In the genomic region with DNA sequence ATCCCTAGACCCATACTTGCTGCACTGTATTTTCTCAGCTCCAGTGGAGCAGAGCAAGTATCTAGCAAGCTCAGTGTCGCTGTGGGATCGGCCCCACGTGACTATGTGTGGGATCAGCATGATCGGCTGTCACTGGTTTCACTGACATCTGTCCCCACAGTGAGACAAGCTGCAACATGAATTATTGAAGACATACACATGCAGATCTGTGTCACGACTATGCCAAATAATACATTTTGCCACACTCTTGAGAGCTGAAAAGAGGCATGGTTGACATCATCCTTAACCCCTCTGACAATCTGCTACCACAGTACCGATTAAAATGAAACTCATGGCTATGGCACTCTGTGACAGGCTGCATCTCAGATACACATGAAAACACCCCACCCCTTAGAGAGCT, we compare ENCODE assay signal across 15 mouse cellular contexts. TPM values are rescaled to one million over a fixed set of nuclear protein-coding genes. Genes with fewer than 3 reads are reported as not detected.
DNase-seq lines count a peak whose midpoint lies in the region; ATAC-seq and TF ChIP-seq lines count a peak whose summit lies in the region.
"Had no signal": no experiment of that assay in that cellular context is flagged by ENCODE, and none has a peak within 500 bp of the region (broad histone marks: within the 10 kb centered on the region; RNA-seq: fewer than 3 reads in every experiment).

No protein-coding gene starts in this region.

- no peak overlapping the region for H3K4me3 ChIP-seq in forebrain, embryonic 12.5 days (replicated peaks)
- no peak overlapping the region for H3K4me3 ChIP-seq in forebrain, embryonic 11.5 days (ENCODE audit: low read depth, low read length)
- H3K4me3 ChIP-seq in hindbrain, postnatal 0 days (ENCODE audit: low read length), result no peak overlapping the region
- no peak overlapping the region for H3K4me3 ChIP-seq in neural tube, embryonic 13.5 days
- H3K4me3 ChIP-seq: limb, embryonic 15.5 days had no signal

- 71% methylated on average over 6 of the region's 6 CpGs for WGBS in forebrain, embryonic 12.5 days
- WGBS in forebrain, embryonic 11.5 days, result 77% methylated on average over 6 of the region's 6 CpGs
- WGBS in hindbrain, postnatal 0 days, result 37% methylated on average over 6 of the region's 6 CpGs
- 47% methylated on average over 6 of the region's 6 CpGs for WGBS in neural tube, embryonic 13.5 days

- TF ChIP-seq POLR2A in brain, embryonic 14.5 days (IDR thresholded peaks at IDR 0.05; ENCODE audit: borderline replicate concordance, extremely low read depth, insufficient read depth, insufficient read length, poor library complexity, severe bottlenecking), result no peak

- peak; percentile 78 for ATAC-seq in forebrain, embryonic 12.5 days (ENCODE audit: low FRiP score)
- no peak for ATAC-seq in forebrain, embryonic 11.5 days (replicated peaks; ENCODE audit: low FRiP score)
- peak; percentile 93 for ATAC-seq in hindbrain, postnatal 0 days
- peak; percentile 90 for ATAC-seq in neural tube, embryonic 13.5 days (ENCODE audit: low read depth)
- ATAC-seq in megakaryocyte progenitor cell, adult 5-6 weeks (replicated peaks; ENCODE audit: poor library complexity), result no peak
- ATAC-seq: lung, postnatal 0 days had no signal

- H3K27me3 ChIP-seq in forebrain, embryonic 12.5 days, result no peaks in the 10 kb centered on the region
- H3K27me3 ChIP-seq in forebrain, embryonic 11.5 days (ENCODE audit: control insufficient read depth, insufficient read depth, low read length), result no peaks in the 10 kb centered on the region
- H3K27me3 ChIP-seq in hindbrain, postnatal 0 days (ENCODE audit: insufficient read depth, low read length), result no peaks in the 10 kb centered on the region
- H3K27me3 ChIP-seq in neural tube, embryonic 13.5 days, result no peaks in the 10 kb centered on the region
- H3K27me3 ChIP-seq: limb, embryonic 15.5 days had no signal

- H3K4me2 ChIP-seq in forebrain, embryonic 12.5 days, result no peak overlapping the region
- H3K4me2 ChIP-seq in forebrain, embryonic 11.5 days (ENCODE audit: low read depth, low read length, severe bottlenecking), result no peak overlapping the region
- H3K4me2 ChIP-seq in hindbrain, postnatal 0 days (ENCODE audit: low read depth, low read length), result no peak overlapping the region
- H3K4me2 ChIP-seq in neural tube, embryonic 13.5 days, result no peak overlapping the region
- H3K4me2 ChIP-seq: limb, embryonic 15.5 days had no signal

- H3K9ac ChIP-seq in forebrain, embryonic 12.5 days, result no peak overlapping the region
- no peak overlapping the region for H3K9ac ChIP-seq in forebrain, embryonic 11.5 days (ENCODE audit: low read length)
- H3K9ac ChIP-seq in hindbrain, postnatal 0 days (replicated peaks; ENCODE audit: low read length), result no peak overlapping the region
- no peak overlapping the region for H3K9ac ChIP-seq in neural tube, embryonic 13.5 days
- H3K9ac ChIP-seq: limb, embryonic 15.5 days had no signal

- TF ChIP-seq CTCF in brain, embryonic 14.5 days (IDR thresholded peaks at IDR 0.05; ENCODE audit: borderline replicate concordance, extremely low read depth, insufficient read depth, insufficient read length), result no peak
- TF ChIP-seq CTCF in hindbrain, postnatal 0 days (IDR thresholded peaks at IDR 0.05; ENCODE audit: low read depth), result no peak

- DNase-seq in forebrain, embryonic 11.5 days (ENCODE audit: low spot score), result no peak
- DNase-seq in brain, embryonic 14.5 days (ENCODE audit: low read depth), result peak; percentile 93
- peak; percentile 77 for DNase-seq in hindbrain, postnatal 0 days (ENCODE audit: low spot score)
- DNase-seq in adrenal gland, postnatal 14 days, result no peak
- no peak for DNase-seq in urinary bladder, postnatal 4 days (ENCODE audit: low spot score in 2 of 2)
- DNase-seq: adrenal gland, adult 2 months; cerebellum, adult 9-11 months; gastrocnemius, postnatal 10 days; kidney, postnatal 4 days had no signal

- H3K27ac ChIP-seq in forebrain, embryonic 12.5 days, result no peak overlapping the region
- H3K27ac ChIP-seq in forebrain, embryonic 11.5 days (ENCODE audit: low read depth, low read length), result no peak overlapping the region
- H3K27ac ChIP-seq in hindbrain, postnatal 0 days, result no peak overlapping the region
- H3K27ac ChIP-seq in neural tube, embryonic 13.5 days (replicated peaks), result no peak overlapping the region
- H3K27ac ChIP-seq: limb, embryonic 15.5 days had no signal

- no peaks in the 10 kb centered on the region for H3K9me3 ChIP-seq in forebrain, embryonic 12.5 days
- H3K9me3 ChIP-seq in forebrain, embryonic 11.5 days (ENCODE audit: control insufficient read depth, low read length), result no peaks in the 10 kb centered on the region
- no peaks in the 10 kb centered on the region for H3K9me3 ChIP-seq in hindbrain, postnatal 0 days (ENCODE audit: low read length)
- H3K9me3 ChIP-seq in neural tube, embryonic 13.5 days, result no peaks in the 10 kb centered on the region
- H3K9me3 ChIP-seq: limb, embryonic 15.5 days had no signal

- H3K36me3 ChIP-seq in forebrain, embryonic 12.5 days (replicated peaks), result no peaks in the 10 kb centered on the region
- no peaks in the 10 kb centered on the region for H3K36me3 ChIP-seq in forebrain, embryonic 11.5 days (ENCODE audit: control insufficient read depth, insufficient read depth, low read length)
- no peaks in the 10 kb centered on the region for H3K36me3 ChIP-seq in hindbrain, postnatal 0 days (ENCODE audit: insufficient read depth, low read length)
- no peaks in the 10 kb centered on the region for H3K36me3 ChIP-seq in neural tube, embryonic 13.5 days
- H3K36me3 ChIP-seq: limb, embryonic 15.5 days had no signal

- no peaks in the 10 kb centered on the region for H3K4me1 ChIP-seq in forebrain, embryonic 12.5 days
- H3K4me1 ChIP-seq in forebrain, embryonic 11.5 days (replicated peaks; ENCODE audit: control insufficient read depth, insufficient read depth, low read length), result no peaks in the 10 kb centered on the region
- no peaks in the 10 kb centered on the region; the same call in 1 of the 2 replicates for H3K4me1 ChIP-seq in hindbrain, postnatal 0 days (ENCODE audit: insufficient read depth, low read length)
- 0 out of 2 replicates have a peak, but pooled peaks cover 7% of the 10 kb centered on the region for H3K4me1 ChIP-seq in neural tube, embryonic 13.5 days (replicated peaks)
- H3K4me1 ChIP-seq: limb, embryonic 15.5 days had no signal

RNA-seq across cellular contexts. Expression of gene Naa11, which starts 23.7 kb away (rescaled TPM):
- 0.05 TPM in 1 of 2 replicates, not detected in the other for polyA plus RNA-seq in forebrain, embryonic 12.5 days (2016; fragmentation: Nextera tagmentation; extraction: Ambion mirVana)
- not detected in 2 replicates for polyA plus RNA-seq in forebrain, embryonic 11.5 days (2014; fragmentation: Nextera tagmentation; extraction: Ambion mirVana)
- not detected in 2 replicates for polyA plus RNA-seq in brain, embryonic 14.5 days (2012; rRNA removed)
- total RNA-seq in hindbrain, postnatal 0 days (2014; rRNA removed), result not detected in 2 replicates
- polyA plus RNA-seq in hindbrain, postnatal 0 days (2015; fragmentation: Nextera tagmentation; extraction: Ambion mirVana), result 0.05 TPM in 1 of 2 replicates, not detected in the other
- polyA plus RNA-seq in neural tube, embryonic 13.5 days (2015; fragmentation: Nextera tagmentation; extraction: Ambion mirVana), result not detected in 2 replicates
- not detected in 2 replicates for total RNA-seq in adrenal gland, postnatal 14 days (2021)
- total RNA-seq in megakaryocyte progenitor cell, adult 5-6 weeks (2015), result not detected in 2 replicates
- total RNA-seq in megakaryocyte progenitor cell, adult 5-6 weeks (2017), result not detected in 2 replicates
- total RNA-seq: adrenal gland, adult 2 months; gastrocnemius, postnatal 10 days had no signal
- polyA plus RNA-seq: adrenal gland, adult 2 months; heart, embryonic 14.5 days; limb, embryonic 15.5 days had no signal

RNA-seq across cellular contexts. Expression of gene Gk2, which starts 41.0 kb away (rescaled TPM):
- polyA plus RNA-seq in forebrain, embryonic 12.5 days (2016; fragmentation: Nextera tagmentation; extraction: Ambion mirVana), result not detected in 2 replicates
- not detected in 2 replicates for polyA plus RNA-seq in forebrain, embryonic 11.5 days (2014; fragmentation: Nextera tagmentation; extraction: Ambion mirVana)
- not detected in 2 replicates for polyA plus RNA-seq in brain, embryonic 14.5 days (2012; rRNA removed)
- total RNA-seq in hindbrain, postnatal 0 days (2014; rRNA removed), result not detected in 2 replicates
- not detected in 2 replicates for polyA plus RNA-seq in hindbrain, postnatal 0 days (2015; fragmentation: Nextera tagmentation; extraction: Ambion mirVana)
- not detected in 2 replicates for polyA plus RNA-seq in neural tube, embryonic 13.5 days (2015; fragmentation: Nextera tagmentation; extraction: Ambion mirVana)
- total RNA-seq in adrenal gland, postnatal 14 days (2021), result not detected in 2 replicates
- not detected in 2 replicates for total RNA-seq in megakaryocyte progenitor cell, adult 5-6 weeks (2015)
- total RNA-seq in megakaryocyte progenitor cell, adult 5-6 weeks (2017), result not detected in 2 replicates
- total RNA-seq: adrenal gland, adult 2 months; gastrocnemius, postnatal 10 days had no signal
- polyA plus RNA-seq: adrenal gland, adult 2 months; heart, embryonic 14.5 days; limb, embryonic 15.5 days; lung, postnatal 0 days had no signal

Comparison
In these comparisons a context has a peak if more than half of its experiments do, and no peak if none do; other contexts are left out.
1. ATAC-seq: peak in forebrain, embryonic 12.5 days (single experiment), hindbrain, postnatal 0 days (single experiment) and neural tube, embryonic 13.5 days (single experiment); none in forebrain, embryonic 11.5 days (single experiment) and megakaryocyte progenitor cell, adult 5-6 weeks (single experiment).
2. DNase-seq: peak in brain, embryonic 14.5 days (single experiment) and hindbrain, postnatal 0 days (single experiment); none in forebrain, embryonic 11.5 days (single experiment), adrenal gland, postnatal 14 days (single experiment) and urinary bladder, postnatal 4 days (0 of 2).